Mouse (Mus musculus) adrenal gland, adult 10 weeks (tissue): ENCODE results near the gene Ypel4. TPM values are rescaled to one million over a fixed set of nuclear protein-coding genes. Genes with fewer than 3 reads are reported as not detected.

Source experiments
- polyA plus RNA-seq: library from polyadenylated mRNA; stranded (reverse); fragments of 350-450 nt; fragmentation: Illumina TruSeq; extraction: RNeasy Lipid Tissue Mini Kit (QIAGEN cat#74804); gene quantifications from one replicate; pipeline ENCODE4 v1.2.3, GENCODE M21; 2014; ENCODE audit warnings: low read depth, low replicate concordance

Ypel4 gene
- polyA plus RNA-seq: 2.9 TPM

GRCm38 (mm10) chr2:84733579-84734300 is at the start of gene Ypel4:
Gene Ypel4 (plus strand): TSS chr2:84734058.

DNA sequence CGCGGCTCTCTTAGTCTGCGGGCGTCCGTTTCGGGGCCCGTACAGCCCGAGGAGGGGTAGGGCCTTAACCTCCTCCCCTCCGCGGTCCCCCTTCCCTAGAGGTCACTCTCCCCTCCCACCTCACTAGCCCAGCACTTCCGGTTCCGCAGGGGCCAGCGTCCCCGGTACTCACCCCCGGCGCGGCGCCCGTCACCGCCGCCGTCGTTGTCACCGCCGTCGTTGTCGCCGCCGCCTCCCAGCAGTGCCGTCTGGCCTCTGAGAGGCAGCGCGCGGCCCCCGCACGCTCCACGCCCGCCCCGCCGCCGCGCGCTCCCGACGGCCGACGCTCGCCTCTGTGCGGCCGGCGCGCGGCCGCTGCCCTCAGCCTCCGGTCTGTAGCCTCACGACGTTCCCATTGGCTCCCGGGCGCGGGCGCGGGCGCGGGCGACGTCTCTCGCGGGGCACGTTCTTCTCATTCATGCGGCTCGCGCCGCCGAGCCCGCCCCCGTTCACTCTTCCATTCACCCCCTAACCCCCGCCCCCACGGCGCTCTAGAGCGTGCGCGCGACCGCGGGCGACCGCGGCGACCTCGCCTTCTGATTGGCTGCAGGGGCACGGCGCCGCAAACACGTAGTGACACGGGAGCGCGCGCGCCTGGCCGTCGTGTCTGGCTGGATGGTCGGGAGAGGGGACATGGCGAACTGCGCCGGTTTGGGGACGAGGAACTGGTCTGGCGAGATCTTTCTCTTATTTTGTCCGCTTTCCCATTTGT is 18.9 kb upstream of the Ypel4 start, which contains the start of gene Zdhhc5:
Zdhhc5 (minus strand) TSS at position 370 of the 751 bp plus-strand sequence.

GRCm38 (mm10) chr2:84727172-84727858 is 6.5 kb upstream of the Ypel4 start, which contains the start of gene Clp1:
Gene Clp1 (minus strand): TSS chr2:84727350.

GRCm38 (mm10) chr2:84743561-84743960 is 9.7 kb downstream of the Ypel4 start, which contains the start of gene Gm19426:
Gene Gm19426 (minus strand): TSS chr2:84743655.

GRCm38 (mm10) chr2:84775241-84775640 is 41.4 kb downstream of the Ypel4 start, which contains the start of gene Serping1:
Gene Serping1 (minus strand): TSS chr2:84775444.

Other genes with a start within 250 kb of the Ypel4 start
- gene Ctnnd1, start 83.3 kb upstream of the Ypel4 start, polyA plus RNA-seq: 246 TPM
- gene Btbd18, start 75.0 kb upstream of the Ypel4 start, polyA plus RNA-seq: not detected
- 14.6 TPM for gene Selenoh, start 63.3 kb upstream of the Ypel4 start, polyA plus RNA-seq
- gene Gm28635, start 56.0 kb upstream of the Ypel4 start, polyA plus RNA-seq: not detected
- gene Med19, start 55.7 kb upstream of the Ypel4 start, polyA plus RNA-seq: 72.2 TPM
- 247 TPM for gene Tmx2, start 54.9 kb upstream of the Ypel4 start, polyA plus RNA-seq
- gene Zdhhc5, start 18.9 kb upstream of the Ypel4 start, polyA plus RNA-seq: 62.2 TPM
- 20.5 TPM for gene Clp1, start 6.7 kb upstream of the Ypel4 start, polyA plus RNA-seq
- gene Gm19426, start 9.6 kb downstream of the Ypel4 start, polyA plus RNA-seq: not detected
- 25.4 TPM for gene Serping1, start 41.4 kb downstream of the Ypel4 start, polyA plus RNA-seq
- 24.4 TPM for gene Ube2l6, start 64.8 kb downstream of the Ypel4 start, polyA plus RNA-seq
- gene Smtnl1, start 88.6 kb downstream of the Ypel4 start, polyA plus RNA-seq: not detected
- 4.1 TPM for gene Timm10, start 92.9 kb downstream of the Ypel4 start, polyA plus RNA-seq
- gene Slc43a1, start 104.8 kb downstream of the Ypel4 start, polyA plus RNA-seq: 3.0 TPM
- gene Rtn4rl2, start 152.7 kb downstream of the Ypel4 start, polyA plus RNA-seq: not detected
- gene Slc43a3, start 202.5 kb downstream of the Ypel4 start, polyA plus RNA-seq: 88.1 TPM
- not detected for gene Prg2, start 246.4 kb downstream of the Ypel4 start, polyA plus RNA-seq